Mouse (Mus musculus) layer of hippocampus, adult 6 months (tissue): ENCODE results near the gene P3h2. TPM values are rescaled to one million over a fixed set of nuclear protein-coding genes. Genes with fewer than 3 reads are reported as not detected.

Experiments
- long read RNA-seq, 2 experiments: library from polyadenylated mRNA; unstranded; transcript quantifications; one replicate each; pipeline ENCODE4 v2.0.0; 2019 to 2020
- polyA plus RNA-seq: library from polyadenylated mRNA; unstranded; fragments of <200 nt; fragmentation: Nextera tagmentation; gene quantifications from 2 replicates; pipeline ENCODE4 v1.2.3, GENCODE M21; 2021

The P3h2 gene
- 1.2 and 1.4 TPM in 2 replicates for polyA plus RNA-seq
- long read RNA-seq, experiment 1 = 0 reads
- long read RNA-seq, experiment 2, transcript P3h2-201 (15 exons, 3,283 nt) = major isoform, 7 of 10 reads
- long read RNA-seq, experiment 2, partial matches to known transcripts = 0 of 10 reads
- long read RNA-seq, experiment 2, other reads (novel, unspliced or antisense) = 3 of 10 reads

DNA sequence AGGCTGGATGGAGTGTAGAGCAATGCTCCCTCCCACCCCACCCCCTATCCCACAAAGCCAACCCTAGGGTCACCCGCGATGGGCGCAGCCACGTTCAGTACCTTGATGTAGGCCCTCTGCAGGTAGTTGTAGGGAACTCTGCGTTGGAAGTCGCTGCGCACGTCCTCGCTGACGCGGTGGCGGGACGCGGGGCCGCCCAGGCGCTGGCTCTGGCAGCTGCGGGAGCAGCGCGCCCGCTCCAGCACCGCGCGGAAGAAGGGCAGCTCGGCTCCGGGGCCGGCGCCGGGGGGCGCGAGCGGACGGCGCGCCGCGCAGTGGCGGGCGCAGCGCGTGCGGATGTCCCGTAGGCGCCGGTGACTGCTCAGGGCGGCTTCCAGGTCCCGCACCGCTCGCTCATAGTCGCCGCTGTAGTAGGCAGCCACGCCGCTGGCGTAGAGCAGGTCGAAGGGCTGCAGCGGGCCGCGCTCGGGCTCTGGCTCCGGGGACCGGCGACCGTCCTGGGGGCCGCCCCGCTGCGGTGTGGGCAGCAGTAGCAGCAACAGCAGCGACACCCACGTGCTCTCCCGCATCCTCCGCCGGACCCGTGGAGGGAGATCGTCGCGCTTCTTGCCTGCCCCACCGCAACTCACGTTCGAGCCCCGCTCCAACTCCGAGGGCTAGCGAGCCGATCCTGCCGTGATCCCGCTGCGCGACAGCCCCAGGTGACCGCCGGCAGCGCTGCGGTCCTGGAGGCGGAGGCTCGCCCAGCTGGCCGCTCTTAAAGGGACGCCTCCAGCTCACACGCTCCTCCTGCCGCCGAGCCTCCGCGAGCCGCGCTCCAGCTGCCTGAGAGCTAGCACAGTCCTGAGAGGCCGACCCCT, at the start of gene P3h2:
TSS of gene P3h2 (minus strand) at position 670 of the 860 bp plus-strand sequence.

